Mouse (Mus musculus): Measurements from ENCODE around the gene Cyb561a3. TPM values are rescaled to one million over a fixed set of nuclear protein-coding genes. Genes with fewer than 3 reads are reported as not detected.

Gene Cyb561a3
- total and polyA plus RNA-seq, 3 experiments = 7.6 to 14.3 TPM; not detected in 1

DNA sequence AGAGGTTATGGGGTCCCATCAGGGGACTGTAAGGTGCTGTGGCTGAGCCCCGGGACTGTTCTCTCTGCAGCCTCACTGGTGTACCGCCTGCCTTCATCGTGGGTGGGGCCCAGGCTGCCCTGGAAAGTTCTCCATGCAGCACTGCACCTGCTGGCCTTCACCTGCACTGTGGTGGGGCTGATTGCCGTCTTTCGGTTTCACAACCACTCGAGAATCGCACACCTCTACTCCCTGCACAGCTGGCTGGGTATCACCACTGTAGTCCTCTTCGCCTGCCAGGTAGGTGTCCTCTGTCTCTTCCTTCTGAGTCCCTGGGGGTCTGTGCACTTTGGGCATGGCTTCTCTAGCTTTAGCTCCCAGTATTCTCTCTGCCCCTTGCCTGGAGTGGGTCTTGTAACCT is 8.1 kb downstream of the Cyb561a3 start:
- no peak overlapping the region for H3K9ac ChIP-seq (ENCODE audit: control insufficient read depth, low read depth, low read length, poor library complexity, severe bottlenecking)
- peaks cover 7 to 11% of the 10 kb centered on the region in 2 experiments; a peak in 3 of 4 replicates for H3K4me1 ChIP-seq (ENCODE audit: control insufficient read depth in 1 of 2, insufficient read depth in 2 of 2, low read length in 2 of 2)
- TF ChIP-seq POLR2AphosphoS2 (IDR thresholded peaks at IDR 0.05; ENCODE audit: low read length) = no peak
- TF ChIP-seq NELFE (IDR thresholded peaks at IDR 0.05; ENCODE audit: low read depth, low read length) = no peak
- no peak for TF ChIP-seq ZC3H11A (IDR thresholded peaks at IDR 0.05; ENCODE audit: low read depth, low read length)
- no peak for TF ChIP-seq MXI1 (IDR thresholded peaks at IDR 0.05; ENCODE audit: low read depth, low read length)
- no peak for TF ChIP-seq ZMIZ1 (IDR thresholded peaks at IDR 0.05; ENCODE audit: low read depth, low read length)
- no peak for TF ChIP-seq USF2 (IDR thresholded peaks at IDR 0.05; ENCODE audit: borderline replicate concordance in 1 of 2, insufficient read depth in 1 of 2, low read depth in 1 of 2, low read length in 2 of 2)
- no peak for TF ChIP-seq UBTF (IDR thresholded peaks at IDR 0.05; ENCODE audit: borderline replicate concordance, insufficient read depth, low read depth, low read length)
- TF ChIP-seq TBP (IDR thresholded peaks at IDR 0.05; ENCODE audit: low read depth, low read length) = no peak
- TF ChIP-seq MAX (IDR thresholded peaks at IDR 0.05; ENCODE audit: low read length) = no peak
- TF ChIP-seq EP300 (IDR thresholded peaks at IDR 0.05; ENCODE audit: low read depth in 1 of 2, low read length in 2 of 2) = no peak
- TF ChIP-seq CHD1 (IDR thresholded peaks at IDR 0.05; ENCODE audit: low read depth, low read length) = no peak
- no peak for TF ChIP-seq NRF1 (IDR thresholded peaks at IDR 0.05; ENCODE audit: insufficient read depth, low read depth, low read length, poor library complexity, severe bottlenecking)
- TF ChIP-seq MYC (IDR thresholded peaks at IDR 0.05; ENCODE audit: low read depth, low read length) = no peak
- TF ChIP-seq ZKSCAN1 (IDR thresholded peaks at IDR 0.05; ENCODE audit: low read depth, low read length) = no peak
- no peak for TF ChIP-seq TCF12 (IDR thresholded peaks at IDR 0.05; ENCODE audit: low read depth, low read length)
- no peak for TF ChIP-seq SIN3A (IDR thresholded peaks at IDR 0.05; ENCODE audit: low read length)
- H3K27ac ChIP-seq (ENCODE audit: control insufficient read depth, low read depth, low read length) = no peak overlapping the region
- H3K79me2 ChIP-seq (ENCODE audit: control insufficient read depth, insufficient read depth, low read length, poor library complexity) = no peaks in the 10 kb centered on the region
- no peaks in the 10 kb centered on the region for H3K9me3 ChIP-seq (replicated peaks; ENCODE audit: insufficient read depth, low read length)
- H3K36me3 ChIP-seq (ENCODE audit: control insufficient read depth in 1 of 2, insufficient read depth in 2 of 2, low read length in 2 of 2) = peaks cover 0 to 10% of the 10 kb centered on the region in 2 experiments; a peak in 2 of 4 replicates
- no peaks in the 10 kb centered on the region for H3K27me3 ChIP-seq (ENCODE audit: control insufficient read depth in 1 of 2, insufficient read depth in 2 of 2, low read length in 2 of 2)
- no peak overlapping the region for H3K4me3 ChIP-seq (ENCODE audit: control insufficient read depth in 1 of 2, insufficient read depth in 1 of 2, low read depth in 2 of 2, low read length in 2 of 2)
- no peak for DNase-seq (ENCODE audit: low read depth, low spot score)

DNA sequence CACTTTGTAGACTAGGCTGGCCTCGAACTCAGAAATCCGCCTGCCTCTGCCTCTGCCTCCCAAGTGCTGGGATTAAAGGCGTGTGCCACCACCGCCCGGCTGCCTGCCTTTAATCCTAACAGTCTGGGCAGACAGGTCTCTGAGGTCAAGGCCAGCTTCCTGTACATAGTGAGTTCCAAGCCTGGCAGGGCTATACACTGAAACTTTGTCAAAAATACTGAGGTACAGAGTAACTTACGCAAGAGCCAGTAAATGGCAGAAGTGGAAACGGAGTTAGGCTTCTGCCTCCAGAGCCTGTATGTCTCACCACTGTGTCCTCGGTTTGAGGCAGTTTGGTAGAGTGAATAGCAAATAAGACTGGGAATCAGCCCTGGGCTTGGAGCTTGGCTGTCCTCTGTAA is 10.3 kb downstream of the Cyb561a3 start:
- no peak for DNase-seq (ENCODE audit: low read depth, low spot score)
- TF ChIP-seq KAT2A (conservative IDR thresholded peaks at IDR 0.05; ENCODE audit: low read depth, low read length) (no peak), MEF2A (IDR thresholded peaks at IDR 0.05; ENCODE audit: extremely low read depth, insufficient replicate concordance, low read depth, low read length, poor library complexity, severe bottlenecking) (no peak), RCOR1 (IDR thresholded peaks at IDR 0.05; ENCODE audit: low read depth, low read length) (no peak)
- H3K9me3 ChIP-seq (replicated peaks; ENCODE audit: insufficient read depth, low read length) = no peaks in the 10 kb centered on the region
- peaks cover 0 to 5% of the 10 kb centered on the region in 2 experiments; a peak in 1 of 4 replicates for H3K36me3 ChIP-seq (ENCODE audit: control insufficient read depth in 1 of 2, insufficient read depth in 2 of 2, low read length in 2 of 2)
- H3K9ac ChIP-seq (ENCODE audit: control insufficient read depth, low read depth, low read length, poor library complexity, severe bottlenecking) = no peak overlapping the region
- no peak overlapping the region for H3K27ac ChIP-seq (ENCODE audit: control insufficient read depth, low read depth, low read length)
- no peaks in the 10 kb centered on the region for H3K27me3 ChIP-seq (ENCODE audit: control insufficient read depth in 1 of 2, insufficient read depth in 2 of 2, low read length in 2 of 2)
- H3K4me3 ChIP-seq (ENCODE audit: control insufficient read depth in 1 of 2, insufficient read depth in 1 of 2, low read depth in 2 of 2, low read length in 2 of 2) = no peak overlapping the region
- H3K4me1 ChIP-seq (ENCODE audit: control insufficient read depth in 1 of 2, insufficient read depth in 2 of 2, low read length in 2 of 2) = peaks cover 3 to 8% of the 10 kb centered on the region in 2 experiments; a peak in 2 of 4 replicates
- no peaks in the 10 kb centered on the region for H3K79me2 ChIP-seq (ENCODE audit: control insufficient read depth, insufficient read depth, low read length, poor library complexity)

All from MEL (cell line).